Comparison of ENCODE assay signal across 9 mouse cellular contexts in the genomic region with DNA sequence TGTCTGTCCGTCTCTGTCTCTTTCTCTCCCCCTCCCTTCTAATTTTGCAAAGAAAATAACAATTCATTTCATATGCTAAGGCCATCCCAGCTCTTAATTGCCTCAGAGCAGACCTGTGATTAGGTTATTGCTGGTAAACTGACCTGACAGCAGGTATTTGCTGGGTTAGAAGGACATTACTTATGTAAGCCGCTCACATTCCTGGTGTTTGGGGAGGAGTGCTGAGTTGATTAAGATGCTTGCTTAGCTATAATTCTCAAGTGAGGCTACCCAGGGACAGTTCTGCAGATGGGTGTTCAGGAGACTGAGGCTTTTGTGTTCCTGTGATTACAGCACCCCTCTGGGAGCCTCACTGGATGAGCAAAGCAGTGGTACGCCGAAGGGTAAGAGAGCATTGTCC. TPM values are rescaled to one million over a fixed set of nuclear protein-coding genes. Genes with fewer than 3 reads are reported as not detected.
DNase-seq lines count a peak whose midpoint lies in the region; ATAC-seq and TF ChIP-seq lines count a peak whose summit lies in the region.
"Had no signal": no experiment of that assay in that cellular context is flagged by ENCODE, and none has a peak within 500 bp of the region (broad histone marks: within the 10 kb centered on the region; RNA-seq: fewer than 3 reads in every experiment).

No protein-coding gene starts in this region.

- no peaks in the 10 kb centered on the region for H3K9me3 ChIP-seq in heart, postnatal 0 days (replicated peaks; ENCODE audit: control insufficient read depth, low read length)
- H3K9me3 ChIP-seq in midbrain, postnatal 0 days (ENCODE audit: low read length), result no peaks in the 10 kb centered on the region
- H3K9me3 ChIP-seq: liver, embryonic 13.5 days had no signal

- no peak for DNase-seq in heart, adult 2 months
- no peak for DNase-seq in heart, postnatal 25 days (ENCODE audit: low spot score)
- DNase-seq in left cerebral cortex, adult 2 months (ENCODE audit: extremely low spot score in 1 of 2, low spot score in 2 of 2), result no peak
- no peak for DNase-seq in left cerebral cortex, postnatal 36 days (ENCODE audit: low spot score in 2 of 2)
- DNase-seq in heart, postnatal 0 days (ENCODE audit: low spot score), result no peak
- no peak for DNase-seq in midbrain, postnatal 0 days (ENCODE audit: low spot score)
- DNase-seq in thymus, postnatal 25 days, result no peak
- DNase-seq: liver, embryonic 13.5 days had no signal

- no peaks in the 10 kb centered on the region for H3K27me3 ChIP-seq in heart, adult 2 months (ENCODE audit: control insufficient read depth, insufficient read depth, low read length)
- no peaks in the 10 kb centered on the region for H3K27me3 ChIP-seq in heart, postnatal 0 days (ENCODE audit: control insufficient read depth, insufficient read depth, low read length)
- H3K27me3 ChIP-seq in midbrain, postnatal 0 days (ENCODE audit: insufficient read depth, low read length), result no peaks in the 10 kb centered on the region
- H3K27me3 ChIP-seq: liver, embryonic 13.5 days had no signal

- no peak for TF ChIP-seq CTCF in heart, adult 2 months (IDR thresholded peaks at IDR 0.05)
- no peak for TF ChIP-seq CTCF in left cerebral cortex, adult 2 months (IDR thresholded peaks at IDR 0.05)
- TF ChIP-seq CTCF in heart, postnatal 0 days (IDR thresholded peaks at IDR 0.05; ENCODE audit: low read depth), result no peak
- no peak for TF ChIP-seq CTCF in midbrain, postnatal 0 days (IDR thresholded peaks at IDR 0.05)

- H3K4me1 ChIP-seq in heart, adult 2 months (ENCODE audit: control insufficient read depth, insufficient read depth, low read length), result peaks cover 10% of the 10 kb centered on the region
- peaks cover 10% of the 10 kb centered on the region for H3K4me1 ChIP-seq in heart, postnatal 0 days (ENCODE audit: control insufficient read depth, insufficient read depth)
- 0 out of 2 replicates have a peak, but pooled peaks cover 4% of the 10 kb centered on the region for H3K4me1 ChIP-seq in midbrain, postnatal 0 days (ENCODE audit: insufficient read depth, low read length)

- peak overlapping the region; percentile 19 for H3K9ac ChIP-seq in heart, adult 2 months (ENCODE audit: low read depth, low read length)
- peak overlapping the region; percentile 13; the same call in 1 of the 2 replicates for H3K9ac ChIP-seq in heart, postnatal 0 days (replicated peaks; ENCODE audit: low read depth, low read length)
- 0 out of 2 replicates have a peak overlapping the region, but pooled peaks have one; percentile 13 for H3K9ac ChIP-seq in midbrain, postnatal 0 days (replicated peaks; ENCODE audit: low read length, poor library complexity, severe bottlenecking)
- H3K9ac ChIP-seq: liver, embryonic 13.5 days had no signal

- H3K36me3 ChIP-seq in heart, adult 2 months (ENCODE audit: control insufficient read depth, insufficient read depth, low read length), result peaks cover 55% of the 10 kb centered on the region
- peaks cover 36% of the 10 kb centered on the region for H3K36me3 ChIP-seq in heart, postnatal 0 days (replicated peaks; ENCODE audit: control insufficient read depth, insufficient read depth, low read length)
- no peaks in the 10 kb centered on the region for H3K36me3 ChIP-seq in midbrain, postnatal 0 days (ENCODE audit: insufficient read depth, low read length)

- no peak for TF ChIP-seq POLR2A in heart, adult 2 months (IDR thresholded peaks at IDR 0.05; ENCODE audit: insufficient read depth, low read depth, low read length)

- peak overlapping the region; percentile 42 for H3K4me2 ChIP-seq in heart, postnatal 0 days (ENCODE audit: low read depth, low read length)
- H3K4me2 ChIP-seq in midbrain, postnatal 0 days (ENCODE audit: low read depth, low read length, poor library complexity, severe bottlenecking), result peak overlapping the region; percentile 30
- H3K4me2 ChIP-seq: liver, embryonic 13.5 days had no signal

- 66% methylated on average over 4 of the region's 4 CpGs for WGBS in heart, adult 2 months
- 59% methylated on average over 4 of the region's 4 CpGs for WGBS in heart, postnatal 0 days
- WGBS in midbrain, postnatal 0 days, result 52% methylated on average over 4 of the region's 4 CpGs

- TF ChIP-seq EP300 in heart, adult 2 months (IDR thresholded peaks at IDR 0.05; ENCODE audit: insufficient read depth, low read depth, low read length), result no peak
- TF ChIP-seq EP300 in heart, postnatal 0 days (IDR thresholded peaks at IDR 0.05; ENCODE audit: low read depth), result no peak

- H3K27ac ChIP-seq in heart, adult 2 months, result no peak overlapping the region; the same call in 1 of the 2 replicates
- peak overlapping the region; percentile 46 for H3K27ac ChIP-seq in left cerebral cortex, adult 2 months
- no peak overlapping the region for H3K27ac ChIP-seq in heart, postnatal 0 days (ENCODE audit: low read depth)
- H3K27ac ChIP-seq in midbrain, postnatal 0 days (ENCODE audit: low read depth, low read length), result no peak overlapping the region
- H3K27ac ChIP-seq: liver, embryonic 13.5 days had no signal

- peak overlapping the region; percentile 19 for H3K4me3 ChIP-seq in heart, adult 2 months
- peak overlapping the region; percentile 75; the same call in 1 of the 2 replicates for H3K4me3 ChIP-seq in left cerebral cortex, adult 2 months
- peak overlapping the region; percentile 7; the same call in 1 of the 2 replicates for H3K4me3 ChIP-seq in heart, postnatal 0 days (ENCODE audit: low read depth, low read length)
- H3K4me3 ChIP-seq in midbrain, postnatal 0 days (ENCODE audit: low read depth, low read length), result no peak overlapping the region
- H3K4me3 ChIP-seq: liver, embryonic 13.5 days had no signal

- ATAC-seq in heart, postnatal 0 days (ENCODE audit: insufficient read depth, low read depth), result no peak
- no peak for ATAC-seq in midbrain, postnatal 0 days (ENCODE audit: low FRiP score)
- no peak for ATAC-seq in inflammation-experienced regulatory T-cells, adult 6 months

- peaks cover 3% of the 10 kb centered on the region; the same call in 1 of the 2 replicates for H3K79me2 ChIP-seq in heart, adult 2 months (replicated peaks; ENCODE audit: control insufficient read depth, insufficient read depth, low read length)

- intact Hi-C loops in heart, adult 2 months (cut with DNase I), result no loop called here
- intact Hi-C loops in heart, postnatal 25 days (cut with DNase I), result no loop called here
- intact Hi-C loops in left cerebral cortex, adult 2 months (cut with DNase I), result loop anchor here (5.0 to 10.0 kb wide), 3 partner anchors 182 to 1594 kb away; partner anchors contain the start of genes Cerkl and Neurod1
- intact Hi-C loops in left cerebral cortex, postnatal 36 days (cut with DNase I), result loop anchor here (5.0 kb wide), 2 partner anchors 127 to 128 kb away; no protein-coding TSS in a partner anchor

RNA-seq across cellular contexts. Expression of gene Itprid2, which starts 3.8 kb away (rescaled TPM):
- 10 to 100 TPM; 19.3 to 24.0 TPM for total RNA-seq in heart, adult 2 months (2021)
- polyA plus RNA-seq in heart, adult 2 months (2012; rRNA removed), result 6.5 and 9.6 TPM in 2 replicates
- total RNA-seq in heart, postnatal 25 days (2021), result 10 to 100 TPM; 20.9 to 25.4 TPM
- total RNA-seq in left cerebral cortex, adult 2 months (2021), result 10 to 100 TPM; 38.6 to 39.6 TPM
- 10 to 100 TPM; 32.3 to 39.3 TPM for total RNA-seq in left cerebral cortex, postnatal 36 days (2021)
- total RNA-seq in heart, postnatal 0 days (2014; rRNA removed; ENCODE audit: low replicate concordance), result 10.5 and 11.6 TPM in 2 replicates
- 3.4 and 4.0 TPM in 2 replicates for polyA plus RNA-seq in heart, postnatal 0 days (2015; fragmentation: Nextera tagmentation; extraction: Ambion mirVana)
- 9.7 and 10.0 TPM in 2 replicates for total RNA-seq in midbrain, postnatal 0 days (2014; rRNA removed)
- 3.4 TPM in 2 replicates for polyA plus RNA-seq in midbrain, postnatal 0 days (2015; fragmentation: Nextera tagmentation; extraction: Ambion mirVana)
- polyA plus RNA-seq in inflammation-experienced regulatory T-cells, adult 6 months (2017; shearing (Covaris generic)), result 1 to 10 TPM; 3.9 to 4.9 (median 4.5) TPM

Comparison
In these comparisons a context has a peak if more than half of its experiments do, and no peak if none do; other contexts are left out.
1. intact Hi-C loops: an anchor here in left cerebral cortex, adult 2 months (5.0 to 10.0 kb wide) and left cerebral cortex, postnatal 36 days (5.0 kb wide); none called in heart, adult 2 months and heart, postnatal 25 days.